8 mouse cellular contexts compared by ENCODE assay signal in genomic region chr10:127196392-127196791, GRCm38 (mm10). TPM values are rescaled to one million over a fixed set of nuclear protein-coding genes. Genes with fewer than 3 reads are reported as not detected.
A peak's percentile ranks its signal among the peaks of the same experiment; 100 is the strongest.
DNase-seq lines count a peak whose midpoint lies in the region; ATAC-seq and TF ChIP-seq lines count a peak whose summit lies in the region.

No protein-coding gene starts in this region.

- H3K27ac ChIP-seq in intestine, postnatal 0 days (ENCODE audit: low read depth, low read length), result 0 out of 2 replicates have a peak overlapping the region, but pooled peaks have one; percentile 86
- peak overlapping the region; percentile 93 for H3K27ac ChIP-seq in liver, embryonic 13.5 days
- H3K27ac ChIP-seq in neural tube, embryonic 13.5 days (replicated peaks), result peak overlapping the region; percentile 95

- H3K4me2 ChIP-seq in intestine, postnatal 0 days (replicated peaks; ENCODE audit: low read depth), result peak overlapping the region; percentile 99
- H3K4me2 ChIP-seq in liver, embryonic 13.5 days, result peak overlapping the region; percentile 98
- H3K4me2 ChIP-seq in neural tube, embryonic 13.5 days, result peak overlapping the region; percentile 88

- no peaks in the 10 kb centered on the region for H3K27me3 ChIP-seq in intestine, postnatal 0 days (replicated peaks; ENCODE audit: control insufficient read depth, insufficient read depth, low read length)
- no peaks in the 10 kb centered on the region for H3K27me3 ChIP-seq in liver, embryonic 13.5 days
- H3K27me3 ChIP-seq in neural tube, embryonic 13.5 days, result no peaks in the 10 kb centered on the region

- WGBS in intestine, postnatal 0 days, result 12% methylated on average over 5 of the region's 5 CpGs
- WGBS in liver, embryonic 13.5 days (ENCODE audit: insufficient replicate concordance), result 64% methylated on average over 5 of the region's 5 CpGs
- WGBS in neural tube, embryonic 13.5 days, result 0% methylated on average over 5 of the region's 5 CpGs

- peak; percentile 65 to 69 for DNase-seq in right cerebral cortex, adult 2 months (ENCODE audit: low spot score in 2 of 2)
- DNase-seq in right cerebral cortex, postnatal 4 days, result no peak
- DNase-seq in embryo, embryonic 11 days, result peak; percentile 75
- peak; percentile 99 for DNase-seq in heart, adult 11 months
- DNase-seq in liver, embryonic 13.5 days, result no peak

- peak; percentile 47; the same call in 1 of the 2 replicates for ATAC-seq in intestine, postnatal 0 days
- ATAC-seq in liver, embryonic 13.5 days (ENCODE audit: low read depth), result no peak
- peak; percentile 62 for ATAC-seq in neural tube, embryonic 13.5 days (ENCODE audit: low read depth)
- no peak for ATAC-seq in activated CD4-positive, CD25-positive, alpha-beta regulatory T cell, adult 4 months

- H3K4me3 ChIP-seq in intestine, postnatal 0 days (ENCODE audit: low read depth, low read length), result peak overlapping the region; percentile 82
- H3K4me3 ChIP-seq in liver, embryonic 13.5 days (replicated peaks), result peak overlapping the region; percentile 88
- H3K4me3 ChIP-seq in neural tube, embryonic 13.5 days, result peak overlapping the region; percentile 95

- peaks cover 46% of the 10 kb centered on the region for H3K36me3 ChIP-seq in intestine, postnatal 0 days (ENCODE audit: control insufficient read depth, insufficient read depth)
- peaks cover 54% of the 10 kb centered on the region for H3K36me3 ChIP-seq in liver, embryonic 13.5 days
- H3K36me3 ChIP-seq in neural tube, embryonic 13.5 days, result peaks cover 60% of the 10 kb centered on the region

- 0 out of 2 replicates have a peak, but pooled peaks cover 5% of the 10 kb centered on the region for H3K4me1 ChIP-seq in intestine, postnatal 0 days (replicated peaks; ENCODE audit: control insufficient read depth, insufficient read depth, low read length)
- peaks cover 82% of the 10 kb centered on the region for H3K4me1 ChIP-seq in liver, embryonic 13.5 days (replicated peaks)
- peaks cover 45% of the 10 kb centered on the region for H3K4me1 ChIP-seq in neural tube, embryonic 13.5 days (replicated peaks)

- no peak overlapping the region for H3K9ac ChIP-seq in intestine, postnatal 0 days (ENCODE audit: low read depth, low read length)
- H3K9ac ChIP-seq in liver, embryonic 13.5 days, result peak overlapping the region; percentile 95
- H3K9ac ChIP-seq in neural tube, embryonic 13.5 days, result peak overlapping the region; percentile 96

- no peaks in the 10 kb centered on the region for H3K9me3 ChIP-seq in intestine, postnatal 0 days (ENCODE audit: control insufficient read depth)
- no peaks in the 10 kb centered on the region for H3K9me3 ChIP-seq in liver, embryonic 13.5 days (replicated peaks)
- H3K9me3 ChIP-seq in neural tube, embryonic 13.5 days, result no peaks in the 10 kb centered on the region

- TF ChIP-seq CTCF in intestine, postnatal 0 days (IDR thresholded peaks at IDR 0.05; ENCODE audit: low read depth), result no peak

RNA-seq across cellular contexts. Expression of gene Dtx3, which starts 0.9 kb away (rescaled TPM):
- polyA plus RNA-seq in intestine, postnatal 0 days (2015; fragmentation: Nextera tagmentation; extraction: Ambion mirVana), result 22.2 and 24.6 TPM in 2 replicates
- polyA plus RNA-seq in liver, embryonic 13.5 days (2015; fragmentation: Nextera tagmentation; extraction: Ambion mirVana), result 16.8 and 19.3 TPM in 2 replicates
- 188 and 221 TPM in 2 replicates for polyA plus RNA-seq in neural tube, embryonic 13.5 days (2015; fragmentation: Nextera tagmentation; extraction: Ambion mirVana)
- polyA plus RNA-seq in activated CD4-positive, CD25-positive, alpha-beta regulatory T cell, adult 4 months (2017; shearing (Covaris generic)), result 10 to 100 TPM; 40.6 to 42.9 TPM

RNA-seq across cellular contexts. Expression of gene Arhgef25, which starts 6.5 kb away (rescaled TPM):
- 14.4 and 15.1 TPM in 2 replicates for polyA plus RNA-seq in intestine, postnatal 0 days (2015; fragmentation: Nextera tagmentation; extraction: Ambion mirVana)
- polyA plus RNA-seq in liver, embryonic 13.5 days (2015; fragmentation: Nextera tagmentation; extraction: Ambion mirVana), result 8.1 and 8.2 TPM in 2 replicates
- 38.1 and 42.0 TPM in 2 replicates for polyA plus RNA-seq in neural tube, embryonic 13.5 days (2015; fragmentation: Nextera tagmentation; extraction: Ambion mirVana)
- not detected for polyA plus RNA-seq in activated CD4-positive, CD25-positive, alpha-beta regulatory T cell, adult 4 months (2017; shearing (Covaris generic))

RNA-seq across cellular contexts. Expression of gene Pip4k2c, which starts 15.0 kb away (rescaled TPM):
- polyA plus RNA-seq in intestine, postnatal 0 days (2015; fragmentation: Nextera tagmentation; extraction: Ambion mirVana), result 43.0 and 47.0 TPM in 2 replicates
- 39.8 and 45.8 TPM in 2 replicates for polyA plus RNA-seq in liver, embryonic 13.5 days (2015; fragmentation: Nextera tagmentation; extraction: Ambion mirVana)
- polyA plus RNA-seq in neural tube, embryonic 13.5 days (2015; fragmentation: Nextera tagmentation; extraction: Ambion mirVana), result 20.2 and 20.7 TPM in 2 replicates
- polyA plus RNA-seq in activated CD4-positive, CD25-positive, alpha-beta regulatory T cell, adult 4 months (2017; shearing (Covaris generic)), result 10 to 100 TPM; 24.2 to 27.8 TPM

RNA-seq across cellular contexts. Expression of gene Slc26a10, which starts 15.9 kb away (rescaled TPM):
- 0.52 and 0.65 TPM in 2 replicates for polyA plus RNA-seq in intestine, postnatal 0 days (2015; fragmentation: Nextera tagmentation; extraction: Ambion mirVana)
- polyA plus RNA-seq in liver, embryonic 13.5 days (2015; fragmentation: Nextera tagmentation; extraction: Ambion mirVana), result 1.8 and 2.1 TPM in 2 replicates
- polyA plus RNA-seq in neural tube, embryonic 13.5 days (2015; fragmentation: Nextera tagmentation; extraction: Ambion mirVana), result 0.83 and 0.93 TPM in 2 replicates
- polyA plus RNA-seq in activated CD4-positive, CD25-positive, alpha-beta regulatory T cell, adult 4 months (2017; shearing (Covaris generic)), result 1 to 10 TPM; 2.5 to 2.7 TPM

RNA-seq across cellular contexts. Expression of gene B4galnt1, which starts 31.4 kb away (rescaled TPM):
- 29.4 and 34.1 TPM in 2 replicates for polyA plus RNA-seq in intestine, postnatal 0 days (2015; fragmentation: Nextera tagmentation; extraction: Ambion mirVana)
- polyA plus RNA-seq in liver, embryonic 13.5 days (2015; fragmentation: Nextera tagmentation; extraction: Ambion mirVana), result 9.3 and 11.0 TPM in 2 replicates
- 45.0 and 45.1 TPM in 2 replicates for polyA plus RNA-seq in neural tube, embryonic 13.5 days (2015; fragmentation: Nextera tagmentation; extraction: Ambion mirVana)
- polyA plus RNA-seq in activated CD4-positive, CD25-positive, alpha-beta regulatory T cell, adult 4 months (2017; shearing (Covaris generic)), result 100 to 1,000 TPM; 152 to 209 TPM

Comparison
In these comparisons a context has a peak if more than half of its experiments do, and no peak if none do; other contexts are left out.
1. DNase-seq: peak in right cerebral cortex, adult 2 months (2 of 2), embryo, embryonic 11 days (single experiment) and heart, adult 11 months (single experiment); none in right cerebral cortex, postnatal 4 days (single experiment) and liver, embryonic 13.5 days (single experiment).
2. ATAC-seq: peak in intestine, postnatal 0 days (single experiment) and neural tube, embryonic 13.5 days (single experiment); none in liver, embryonic 13.5 days (single experiment) and activated CD4-positive, CD25-positive, alpha-beta regulatory T cell, adult 4 months (single experiment).
3. Peak in every context shown above with its lines, with median percentiles within 50 percentile points of each other: H3K27ac ChIP-seq, H3K4me2 ChIP-seq and H3K4me3 ChIP-seq.